Mouse (Mus musculus) midbrain, embryonic 10.5 days (tissue): Measurements from ENCODE around the gene Olfr625-ps1. TPM values are rescaled to one million over a fixed set of nuclear protein-coding genes. Genes with fewer than 3 reads are reported as not detected.

Experiments
- polyA plus RNA-seq: library from polyadenylated mRNA; unstranded; fragments of >200 nt; fragmentation: Nextera tagmentation; extraction: Ambion mirVana; gene quantifications from 2 replicates; pipeline ENCODE4 v1.2.1, GENCODE M21; 2016

Gene Olfr625-ps1
- polyA plus RNA-seq, 1 experiment from 2014 or later = not detected

Other genes with a start within 250 kb of the Olfr625-ps1 start
- gene Olfr605, start 237.3 kb upstream of the Olfr625-ps1 start, polyA plus RNA-seq = not detected in 2 replicates
- not detected in 2 replicates for gene Olfr606, start 233.7 kb upstream of the Olfr625-ps1 start, polyA plus RNA-seq
- not detected in 2 replicates for gene Olfr607, start 218.6 kb upstream of the Olfr625-ps1 start, polyA plus RNA-seq
- gene Olfr608, start 212.8 kb upstream of the Olfr625-ps1 start, polyA plus RNA-seq = not detected in 2 replicates
- gene Olfr609, start 184.7 kb upstream of the Olfr625-ps1 start, polyA plus RNA-seq = not detected in 2 replicates
- gene Olfr610, start 170.6 kb upstream of the Olfr625-ps1 start, polyA plus RNA-seq = not detected in 2 replicates
- not detected in 2 replicates for gene Olfr611, start 161.9 kb upstream of the Olfr625-ps1 start, polyA plus RNA-seq
- gene Olfr612, start 140.0 kb upstream of the Olfr625-ps1 start, polyA plus RNA-seq = not detected in 2 replicates
- not detected in 2 replicates for gene Olfr613, start 134.6 kb upstream of the Olfr625-ps1 start, polyA plus RNA-seq
- gene Olfr615, start 126.6 kb upstream of the Olfr625-ps1 start, polyA plus RNA-seq = not detected in 2 replicates
- gene Olfr616, start 113.6 kb upstream of the Olfr625-ps1 start, polyA plus RNA-seq = not detected in 2 replicates
- gene Olfr617, start 109.7 kb upstream of the Olfr625-ps1 start, polyA plus RNA-seq = not detected in 2 replicates
- not detected in 2 replicates for gene Olfr618, start 92.6 kb upstream of the Olfr625-ps1 start, polyA plus RNA-seq
- not detected in 2 replicates for gene Olfr619, start 82.1 kb upstream of the Olfr625-ps1 start, polyA plus RNA-seq
- gene Olfr620, start 70.2 kb upstream of the Olfr625-ps1 start, polyA plus RNA-seq = not detected in 2 replicates
- not detected in 2 replicates for gene Olfr622, start 40.0 kb upstream of the Olfr625-ps1 start, polyA plus RNA-seq
- not detected in 2 replicates for gene Olfr623, start 19.0 kb upstream of the Olfr625-ps1 start, polyA plus RNA-seq
- 0.02 TPM in 2 replicates for gene Olfr624, start 11.5 kb upstream of the Olfr625-ps1 start, polyA plus RNA-seq
- gene Olfr243, start 32.0 kb downstream of the Olfr625-ps1 start, polyA plus RNA-seq = not detected in 2 replicates
- gene Olfr628, start 47.7 kb downstream of the Olfr625-ps1 start, polyA plus RNA-seq = not detected in 2 replicates
- gene Olfr629, start 62.2 kb downstream of the Olfr625-ps1 start, polyA plus RNA-seq = not detected in 2 replicates
- gene Olfr630, start 74.6 kb downstream of the Olfr625-ps1 start, polyA plus RNA-seq = not detected in 2 replicates
- not detected in 2 replicates for gene Olfr69, start 88.9 kb downstream of the Olfr625-ps1 start, polyA plus RNA-seq
- not detected in 2 replicates for gene Olfr68, start 97.0 kb downstream of the Olfr625-ps1 start, polyA plus RNA-seq
- gene Olfr67, start 109.1 kb downstream of the Olfr625-ps1 start, polyA plus RNA-seq = not detected in 2 replicates
- gene Hbb-bt, start 131.3 kb downstream of the Olfr625-ps1 start, polyA plus RNA-seq = 191 and 345 TPM in 2 replicates
- gene Hbb-bs, start 145.4 kb downstream of the Olfr625-ps1 start, polyA plus RNA-seq = 74.3 and 117 TPM in 2 replicates
- gene Hbb-bh2, start 157.8 kb downstream of the Olfr625-ps1 start, polyA plus RNA-seq = 0.23 TPM in 1 of 2 replicates, not detected in the other
- gene Hbb-bh1, start 160.4 kb downstream of the Olfr625-ps1 start, polyA plus RNA-seq = 3,029 and 4,275 TPM in 2 replicates
- gene Hbb-y, start 170.5 kb downstream of the Olfr625-ps1 start, polyA plus RNA-seq = 7,838 and 8,555 TPM in 2 replicates
- gene Olfr66, start 203.5 kb downstream of the Olfr625-ps1 start, polyA plus RNA-seq = not detected in 2 replicates
- gene Olfr64, start 211.8 kb downstream of the Olfr625-ps1 start, polyA plus RNA-seq = not detected in 2 replicates
- gene Olfr65, start 220.8 kb downstream of the Olfr625-ps1 start, polyA plus RNA-seq = not detected in 2 replicates
- not detected in 2 replicates for gene Olfr631, start 246.1 kb downstream of the Olfr625-ps1 start, polyA plus RNA-seq